Comparison of ENCODE assay signal across 23 mouse cellular contexts in the genomic region with DNA sequence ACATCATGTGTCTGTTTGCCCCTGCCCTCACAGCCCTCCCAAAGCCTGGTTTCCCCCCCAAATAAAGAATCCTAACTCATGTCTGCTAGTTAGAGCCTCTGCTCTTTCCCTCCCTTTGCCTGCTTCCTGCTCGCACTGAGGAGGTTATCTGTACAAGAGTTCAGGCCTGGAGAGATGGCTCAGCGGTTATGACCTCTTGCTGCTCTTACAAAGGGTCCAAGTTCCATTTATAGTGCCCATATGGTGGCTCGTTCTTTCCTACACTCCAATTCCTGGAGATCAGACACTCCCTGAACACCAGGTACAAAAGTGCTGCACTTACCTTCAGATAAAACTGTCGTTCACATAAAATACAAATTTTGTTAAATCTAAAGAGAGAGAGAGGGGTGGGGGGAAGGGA.
"Had no signal": no experiment of that assay in that cellular context is flagged by ENCODE, and none has a peak within 500 bp of the region (broad histone marks: within the 10 kb centered on the region; RNA-seq: fewer than 3 reads in every experiment).

No protein-coding gene starts in this region.

- H3K4me1 ChIP-seq: heart, embryonic 13.5 days; heart, embryonic 15.5 days; hindbrain, embryonic 13.5 days; hindbrain, embryonic 15.5 days; limb, embryonic 10.5 days; limb, embryonic 12.5 days had no signal

- H3K9ac ChIP-seq: forebrain, postnatal 0 days; heart, embryonic 13.5 days; heart, embryonic 15.5 days; hindbrain, embryonic 13.5 days; hindbrain, embryonic 15.5 days; limb, embryonic 12.5 days had no signal

- H3K4me2 ChIP-seq: heart, embryonic 11.5 days; heart, embryonic 13.5 days; heart, embryonic 15.5 days; hindbrain, embryonic 13.5 days; hindbrain, embryonic 15.5 days; limb, embryonic 12.5 days; liver, embryonic 11.5 days had no signal

- H3K9me3 ChIP-seq: heart, embryonic 13.5 days; heart, embryonic 15.5 days; hindbrain, embryonic 13.5 days; hindbrain, embryonic 15.5 days; limb, embryonic 10.5 days; limb, embryonic 12.5 days had no signal

- H3K27ac ChIP-seq: heart, adult 2 months; heart, embryonic 13.5 days; heart, embryonic 15.5 days; hindbrain, embryonic 13.5 days; hindbrain, embryonic 15.5 days; hindbrain, postnatal 0 days; layer of hippocampus, adult 2 months; left cerebral cortex, adult 2 months; limb, embryonic 10.5 days; limb, embryonic 12.5 days had no signal

- DNase-seq: forebrain, postnatal 0 days; gastrocnemius, postnatal 14 days; gastrocnemius, postnatal 36 days; heart, adult 2 months; heart, postnatal 14 days; heart, postnatal 36 days; kidney, adult 18-20 months; kidney, adult 8-10 months; kidney, postnatal 10 days; kidney, postnatal 25 days; kidney, postnatal 4 days; liver had no signal

- H3K4me3 ChIP-seq: heart, adult 2 months; heart, embryonic 13.5 days; heart, embryonic 15.5 days; hindbrain, embryonic 13.5 days; hindbrain, embryonic 15.5 days; layer of hippocampus, adult 2 months; left cerebral cortex, adult 2 months; limb, embryonic 10.5 days; limb, embryonic 12.5 days had no signal

- H3K27me3 ChIP-seq: heart, embryonic 13.5 days; heart, embryonic 15.5 days; hindbrain, embryonic 15.5 days; limb, embryonic 12.5 days had no signal

- ATAC-seq: forebrain, postnatal 0 days; hindbrain, postnatal 0 days had no signal

- H3K36me3 ChIP-seq: heart, embryonic 13.5 days; heart, embryonic 15.5 days; hindbrain, embryonic 13.5 days; hindbrain, embryonic 15.5 days; limb, embryonic 10.5 days; limb, embryonic 12.5 days had no signal
